Mouse (Mus musculus): ENCODE results near the gene Bcat2. TPM values are rescaled to one million over a fixed set of nuclear protein-coding genes. Genes with fewer than 3 reads are reported as not detected.

Bcat2 gene
- polyA plus RNA-seq, 2 experiments: 35.9 to 40.6 TPM

DNA sequence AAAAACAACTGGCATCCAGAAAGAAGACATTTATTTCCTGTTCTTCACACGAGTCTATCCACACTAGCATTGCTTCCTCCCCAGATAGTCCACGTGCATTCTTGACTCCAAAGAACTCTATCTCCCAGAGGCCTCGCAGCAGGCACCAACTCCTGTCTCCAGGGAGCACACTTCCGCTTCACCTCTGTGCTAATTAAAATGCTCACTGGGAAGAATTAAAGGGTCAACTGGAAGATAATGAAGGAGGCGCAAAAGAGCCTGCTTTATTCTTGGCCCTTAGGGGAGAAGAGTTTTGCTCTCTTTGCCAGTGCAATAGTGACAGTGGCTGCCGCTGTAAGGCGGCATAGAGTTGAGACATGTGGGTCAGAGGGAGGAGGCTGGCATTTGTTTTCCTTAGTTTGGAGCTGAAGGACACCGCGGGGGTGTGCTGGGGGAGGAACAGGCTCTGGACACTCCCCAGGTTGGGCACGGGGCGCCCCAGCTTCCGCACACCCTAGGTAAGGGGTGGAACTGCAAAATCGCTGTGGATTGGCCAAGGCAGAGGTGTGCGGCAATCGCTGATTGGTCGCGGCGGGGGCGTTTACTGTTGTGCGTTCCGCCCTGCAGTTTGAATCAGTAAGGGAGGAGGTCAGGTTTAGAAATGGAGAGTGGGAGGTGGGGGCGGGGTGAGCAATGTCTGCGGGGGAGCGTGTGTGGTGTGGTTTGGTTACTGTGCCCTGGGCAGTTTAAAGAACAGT lies 2.0 kb upstream of the Bcat2 start:
- peak; percentile 94 for ATAC-seq (ENCODE audit: insufficient read depth)
- TF ChIP-seq EP300 (IDR thresholded peaks at IDR 0.05; ENCODE audit: low read depth): no peak; the same call in 1 of the 2 replicates
- TF ChIP-seq CTCF (IDR thresholded peaks at IDR 0.05; ENCODE audit: low read depth): 0 out of 2 replicates have a peak, but pooled peaks have one; percentile 12
- DNase-seq (ENCODE audit: low read depth in 3 of 3, low spot score in 3 of 3): peak; percentile 87 to 88 (median 88)
- H3K4me3 ChIP-seq (ENCODE audit: insufficient read depth in 1 of 2, low read depth in 2 of 2, low read length in 2 of 2): peak overlapping the region; percentile 53 to 56
- peak overlapping the region; percentile 71 for H3K9ac ChIP-seq (replicated peaks)
- H3K9me3 ChIP-seq (ENCODE audit: control insufficient read depth, low read length): no peaks in the 10 kb centered on the region
- under 1% methylated on average over 24 of the region's 24 CpGs for WGBS (ENCODE audit: insufficient replicate concordance)
- peak overlapping the region; percentile 83 for H3K27ac ChIP-seq
- H3K4me2 ChIP-seq (ENCODE audit: low read depth): peak overlapping the region; percentile 97
- H3K4me1 ChIP-seq (replicated peaks; ENCODE audit: control insufficient read depth in 2 of 2, insufficient read depth in 2 of 2, low read length in 1 of 2): peaks cover 42 to 46% of the 10 kb centered on the region in 2 experiments
- no peaks in the 10 kb centered on the region; the same call in 1 of the 2 replicates for H3K36me3 ChIP-seq (replicated peaks; ENCODE audit: control insufficient read depth, insufficient read depth, low read depth)
- H3K27me3 ChIP-seq (ENCODE audit: control insufficient read depth, insufficient read depth, low read length): no peaks in the 10 kb centered on the region

DNA sequence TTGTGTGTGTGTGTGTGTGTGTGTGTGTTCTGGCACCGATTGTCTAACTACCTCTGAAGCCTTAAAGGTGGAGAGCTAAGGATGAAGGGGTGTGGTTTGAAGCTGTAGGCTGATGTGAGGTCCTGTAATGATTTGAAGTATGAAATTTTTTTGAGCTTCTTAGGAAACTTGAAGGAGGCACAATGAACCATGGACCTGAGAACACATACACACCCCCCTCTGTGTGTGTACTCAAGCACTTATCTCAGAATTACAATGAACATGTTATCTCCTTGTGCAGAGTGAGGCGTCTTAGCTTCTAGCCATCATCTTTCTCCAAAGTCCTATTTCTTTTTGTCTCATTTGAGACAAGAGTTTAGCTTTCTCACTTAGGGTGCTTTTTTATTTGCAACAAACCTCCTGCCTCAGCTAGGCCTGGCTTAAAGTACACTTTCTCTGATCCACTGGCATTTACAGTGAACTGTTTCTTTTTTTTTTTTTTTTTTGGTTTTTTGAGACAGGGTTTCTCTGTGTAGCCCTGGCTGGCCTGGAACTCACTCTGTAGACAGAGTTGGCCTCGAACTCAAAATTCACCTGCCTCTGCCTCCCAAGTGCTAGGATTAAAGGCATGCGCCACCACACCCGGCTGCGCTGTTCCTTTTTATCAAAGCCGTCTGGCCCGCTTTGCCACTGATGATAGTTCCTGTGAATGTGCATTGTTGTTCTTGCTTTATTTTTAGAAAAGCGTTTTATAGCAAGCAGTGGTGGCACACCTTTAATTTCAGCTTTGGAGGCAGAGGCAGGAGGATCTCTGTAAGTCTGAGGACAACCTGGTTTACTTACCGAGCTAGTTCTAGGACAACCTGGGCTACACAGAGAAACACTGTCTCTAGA lies 1.1 kb upstream of the Bcat2 start:
- peak overlapping the region; percentile 10 to 53 for H3K4me3 ChIP-seq (ENCODE audit: insufficient read depth in 1 of 2, low read depth in 2 of 2, low read length in 2 of 2)
- H3K4me1 ChIP-seq (replicated peaks; ENCODE audit: control insufficient read depth in 2 of 2, insufficient read depth in 2 of 2, low read length in 1 of 2): peaks cover 42 to 46% of the 10 kb centered on the region in 2 experiments
- H3K9ac ChIP-seq (replicated peaks): peak overlapping the region; percentile 15; the same call in 1 of the 2 replicates
- H3K27me3 ChIP-seq (ENCODE audit: control insufficient read depth, insufficient read depth, low read length): no peaks in the 10 kb centered on the region
- peak; percentile 40; the same call in 1 of the 2 replicates for TF ChIP-seq EP300 (IDR thresholded peaks at IDR 0.05; ENCODE audit: low read depth)
- TF ChIP-seq CTCF (IDR thresholded peaks at IDR 0.05; ENCODE audit: low read depth): no peak
- peak; percentile 53 to 56 (median 54) for DNase-seq (ENCODE audit: low read depth in 3 of 3, low spot score in 3 of 3)
- peak overlapping the region; percentile 76 for H3K27ac ChIP-seq
- no peaks in the 10 kb centered on the region; the same call in 1 of the 2 replicates for H3K36me3 ChIP-seq (replicated peaks; ENCODE audit: control insufficient read depth, insufficient read depth, low read depth)
- 22% methylated on average over 10 of the region's 10 CpGs for WGBS (ENCODE audit: insufficient replicate concordance)
- ATAC-seq (ENCODE audit: insufficient read depth): peak; percentile 68
- no peaks in the 10 kb centered on the region for H3K9me3 ChIP-seq (ENCODE audit: control insufficient read depth, low read length)
- peak overlapping the region; percentile 97 for H3K4me2 ChIP-seq (ENCODE audit: low read depth)

DNA sequence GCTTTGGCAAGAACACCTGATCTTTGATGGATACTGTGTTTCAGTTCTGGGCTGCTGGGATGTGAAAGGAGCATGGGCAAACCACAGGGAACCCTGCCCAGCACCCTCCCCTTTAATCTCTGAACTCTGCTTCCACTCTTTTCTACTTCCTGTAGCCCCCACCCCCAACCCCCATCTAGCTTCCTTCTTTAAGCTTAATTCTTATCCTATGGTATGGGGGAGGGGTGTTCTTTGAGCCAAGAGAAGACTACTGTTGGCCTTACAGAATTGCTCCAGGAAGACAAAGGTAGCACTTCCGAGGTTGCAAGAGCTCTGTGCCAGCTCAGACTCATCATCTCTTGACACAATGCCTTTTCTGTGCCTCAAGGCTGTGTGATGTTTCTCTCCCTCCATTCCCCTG lies 2.0 kb downstream of the Bcat2 start:
- 10% methylated on average over 1 of the region's 1 CpGs for WGBS (ENCODE audit: insufficient replicate concordance)
- Histone ChIP-seq H3K4me1 (replicated peaks; ENCODE audit: control insufficient read depth in 2 of 2, insufficient read depth in 2 of 2, low read length in 1 of 2) (peaks cover 42 to 48% of the 10 kb centered on the region in 2 experiments), H3K36me3 (replicated peaks; ENCODE audit: control insufficient read depth, insufficient read depth, low read depth) (peaks cover 4% of the 10 kb centered on the region; the same call in 1 of the 2 replicates), H3K27ac (no peak overlapping the region), H3K9ac (replicated peaks) (0 out of 2 replicates have a peak overlapping the region, but pooled peaks have one; percentile 3), H3K27me3 (ENCODE audit: control insufficient read depth, insufficient read depth, low read length) (no peaks in the 10 kb centered on the region), H3K4me3 (ENCODE audit: insufficient read depth in 1 of 2, low read depth in 2 of 2, low read length in 2 of 2) (no peak overlapping the region), H3K4me2 (ENCODE audit: low read depth) (peak overlapping the region; percentile 97), H3K9me3 (ENCODE audit: control insufficient read depth, low read length) (no peaks in the 10 kb centered on the region)
- no peak for DNase-seq (ENCODE audit: low read depth in 3 of 3, low spot score in 3 of 3)
- TF ChIP-seq CTCF (IDR thresholded peaks at IDR 0.05; ENCODE audit: low read depth) (no peak), EP300 (IDR thresholded peaks at IDR 0.05; ENCODE audit: low read depth) (no peak)
- no peak for ATAC-seq (ENCODE audit: insufficient read depth)

DNA sequence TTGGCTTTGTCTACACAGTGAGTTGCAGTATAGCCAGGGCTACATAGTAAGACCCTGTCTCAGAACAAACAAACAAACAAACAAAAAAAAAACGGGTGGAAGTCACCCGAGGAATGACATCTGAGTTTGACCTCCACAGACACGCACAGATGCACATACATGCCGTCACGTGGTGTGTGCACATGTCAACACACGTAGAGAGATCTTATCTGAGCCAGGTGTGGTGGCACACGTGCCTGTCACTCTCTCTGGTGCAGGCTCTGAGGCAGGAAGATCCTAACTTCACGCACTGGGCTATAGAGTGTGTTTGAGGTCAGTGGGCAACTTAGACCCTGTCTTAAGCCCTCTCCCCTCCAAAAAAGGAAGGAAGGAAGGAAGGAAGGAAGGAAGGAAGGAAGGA lies 4.0 kb downstream of the Bcat2 start:
- TF ChIP-seq CTCF (IDR thresholded peaks at IDR 0.05; ENCODE audit: low read depth) (no peak), EP300 (IDR thresholded peaks at IDR 0.05; ENCODE audit: low read depth) (no peak)
- no peaks in the 10 kb centered on the region for H3K9me3 ChIP-seq (ENCODE audit: control insufficient read depth, low read length)
- H3K9ac ChIP-seq (replicated peaks): no peak overlapping the region
- peak overlapping the region; percentile 46 for H3K4me2 ChIP-seq (ENCODE audit: low read depth)
- H3K4me1 ChIP-seq (replicated peaks; ENCODE audit: control insufficient read depth in 2 of 2, insufficient read depth in 2 of 2, low read length in 1 of 2): peaks cover 27 to 31% of the 10 kb centered on the region in 2 experiments
- no peaks in the 10 kb centered on the region for H3K27me3 ChIP-seq (ENCODE audit: control insufficient read depth, insufficient read depth, low read length)
- H3K4me3 ChIP-seq (ENCODE audit: insufficient read depth in 1 of 2, low read depth in 2 of 2, low read length in 2 of 2): peak overlapping the region; percentile 50 to 55
- 56% methylated on average over 8 of the region's 8 CpGs for WGBS (ENCODE audit: insufficient replicate concordance)
- peaks cover 4% of the 10 kb centered on the region; the same call in 1 of the 2 replicates for H3K36me3 ChIP-seq (replicated peaks; ENCODE audit: control insufficient read depth, insufficient read depth, low read depth)
- ATAC-seq (ENCODE audit: insufficient read depth) (no peak), DNase-seq (ENCODE audit: low read depth in 3 of 3, low spot score in 3 of 3) (no peak)
- no peak overlapping the region for H3K27ac ChIP-seq
